Comparison of ENCODE assay signal across 26 mouse cellular contexts in genomic region chr6:72608662-72609184, GRCm38 (mm10).
"Had no signal": no experiment of that assay in that cellular context is flagged by ENCODE, and none has a peak within 500 bp of the region (broad histone marks: within the 10 kb centered on the region; RNA-seq: fewer than 3 reads in every experiment).

No protein-coding gene starts in this region.

- H3K27me3 ChIP-seq: heart, embryonic 13.5 days; heart, embryonic 15.5 days; hindbrain, embryonic 13.5 days; hindbrain, embryonic 15.5 days; kidney, embryonic 15.5 days; limb, embryonic 12.5 days; liver, embryonic 12.5 days had no signal

- H3K4me2 ChIP-seq: heart, embryonic 11.5 days; heart, embryonic 13.5 days; heart, embryonic 15.5 days; hindbrain, embryonic 13.5 days; hindbrain, embryonic 15.5 days; kidney, embryonic 15.5 days; limb, embryonic 12.5 days; liver, embryonic 12.5 days had no signal

- H3K4me1 ChIP-seq: heart, embryonic 15.5 days; limb, embryonic 10.5 days; limb, embryonic 12.5 days had no signal

- ATAC-seq: hindbrain, postnatal 0 days; intestine, embryonic 16.5 days; liver, embryonic 12.5 days had no signal

- DNase-seq: gastrocnemius, postnatal 14 days; gastrocnemius, postnatal 36 days; heart, adult 11 months; heart, adult 2 months; heart, postnatal 14 days; heart, postnatal 36 days; kidney, adult 11 months; kidney, adult 2 months; kidney, adult 9 months; kidney, postnatal 14 days; kidney, postnatal 36 days; layer of hippocampus, adult 9-11 months had no signal

- H3K27ac ChIP-seq: heart, adult 2 months; heart, embryonic 13.5 days; heart, embryonic 15.5 days; hindbrain, embryonic 13.5 days; hindbrain, embryonic 15.5 days; hindbrain, postnatal 0 days; kidney, embryonic 15.5 days; kidney, postnatal 0 days; left cerebral cortex, adult 2 months; limb, embryonic 10.5 days; limb, embryonic 12.5 days; liver, embryonic 12.5 days; liver, embryonic 14.5 days had no signal

- H3K4me3 ChIP-seq: heart, adult 2 months; heart, embryonic 13.5 days; heart, embryonic 15.5 days; hindbrain, embryonic 13.5 days; hindbrain, embryonic 15.5 days; kidney, embryonic 15.5 days; left cerebral cortex, adult 2 months; limb, embryonic 10.5 days; limb, embryonic 12.5 days; liver, embryonic 12.5 days had no signal

- H3K9me3 ChIP-seq: heart, embryonic 13.5 days; heart, embryonic 15.5 days; hindbrain, embryonic 13.5 days; hindbrain, embryonic 15.5 days; kidney, embryonic 15.5 days; limb, embryonic 10.5 days; limb, embryonic 12.5 days; liver, embryonic 12.5 days had no signal

- H3K9ac ChIP-seq: heart, embryonic 13.5 days; heart, embryonic 15.5 days; hindbrain, embryonic 13.5 days; hindbrain, embryonic 15.5 days; kidney, embryonic 15.5 days; limb, embryonic 12.5 days; liver, embryonic 12.5 days; liver, embryonic 14.5 days had no signal
